Comparison of ENCODE assay signal across 30 mouse cellular contexts in genomic region chr2:128297821-128298220, GRCm38 (mm10).
A peak's percentile ranks its signal among the peaks of the same experiment; 100 is the strongest.
DNase-seq lines count a peak whose midpoint lies in the region; ATAC-seq and TF ChIP-seq lines count a peak whose summit lies in the region.
"Had no signal": no experiment of that assay in that cellular context is flagged by ENCODE, and none has a peak within 500 bp of the region (broad histone marks: within the 10 kb centered on the region; RNA-seq: fewer than 3 reads in every experiment).

No protein-coding gene starts in this region.

- H3K9me3 ChIP-seq in intestine, postnatal 0 days (ENCODE audit: control insufficient read depth) = no peaks in the 10 kb centered on the region
- H3K9me3 ChIP-seq in intestine, embryonic 16.5 days (ENCODE audit: control insufficient read depth, low read length) = no peaks in the 10 kb centered on the region
- H3K9me3 ChIP-seq in limb, embryonic 13.5 days = no peaks in the 10 kb centered on the region
- H3K9me3 ChIP-seq in midbrain, embryonic 11.5 days (ENCODE audit: control insufficient read depth, low read length) = no peaks in the 10 kb centered on the region
- H3K9me3 ChIP-seq: forebrain, embryonic 12.5 days; heart, embryonic 13.5 days; hindbrain, embryonic 15.5 days; midbrain, embryonic 10.5 days had no signal

- peak; percentile 10; the same call in 1 of the 2 replicates for ATAC-seq in intestine, postnatal 0 days
- no peak for ATAC-seq in intestine, embryonic 16.5 days
- no peak for ATAC-seq in limb, embryonic 13.5 days (ENCODE audit: low FRiP score, low read depth)
- no peak for ATAC-seq in midbrain, embryonic 11.5 days (ENCODE audit: low FRiP score)
- ATAC-seq: midbrain, embryonic 16.5 days had no signal

- H3K36me3 ChIP-seq in intestine, postnatal 0 days (ENCODE audit: control insufficient read depth, insufficient read depth) = no peaks in the 10 kb centered on the region
- no peaks in the 10 kb centered on the region for H3K36me3 ChIP-seq in intestine, embryonic 16.5 days (ENCODE audit: control insufficient read depth, insufficient read depth, low read length)
- H3K36me3 ChIP-seq in limb, embryonic 13.5 days = no peaks in the 10 kb centered on the region
- H3K36me3 ChIP-seq in midbrain, embryonic 11.5 days (ENCODE audit: control insufficient read depth, insufficient read depth, low read length) = no peaks in the 10 kb centered on the region
- H3K36me3 ChIP-seq: forebrain, embryonic 12.5 days; heart, embryonic 13.5 days; hindbrain, embryonic 15.5 days; midbrain, embryonic 10.5 days had no signal

- H3K9ac ChIP-seq in intestine, postnatal 0 days (ENCODE audit: low read depth, low read length) = no peak overlapping the region
- no peak overlapping the region for H3K9ac ChIP-seq in intestine, embryonic 16.5 days (ENCODE audit: low read depth, low read length)
- H3K9ac ChIP-seq in limb, embryonic 13.5 days = no peak overlapping the region
- H3K9ac ChIP-seq in midbrain, embryonic 11.5 days (ENCODE audit: low read length) = no peak overlapping the region
- H3K9ac ChIP-seq: forebrain, embryonic 12.5 days; heart, embryonic 13.5 days; hindbrain, embryonic 15.5 days had no signal

- no peak overlapping the region for H3K27ac ChIP-seq in intestine, postnatal 0 days (ENCODE audit: low read depth, low read length)
- H3K27ac ChIP-seq in intestine, embryonic 16.5 days (ENCODE audit: low read length) = no peak overlapping the region
- H3K27ac ChIP-seq in limb, embryonic 13.5 days = peak overlapping the region; percentile 2; the same call in 1 of the 2 replicates
- no peak overlapping the region for H3K27ac ChIP-seq in midbrain, embryonic 11.5 days (ENCODE audit: low read depth, low read length)
- H3K27ac ChIP-seq: forebrain, embryonic 12.5 days; heart, embryonic 13.5 days; hindbrain, embryonic 15.5 days; kidney, postnatal 0 days; midbrain, embryonic 10.5 days; stomach, postnatal 0 days had no signal

- H3K27me3 ChIP-seq in intestine, postnatal 0 days (replicated peaks; ENCODE audit: control insufficient read depth, insufficient read depth, low read length) = no peaks in the 10 kb centered on the region
- no peaks in the 10 kb centered on the region for H3K27me3 ChIP-seq in intestine, embryonic 16.5 days (replicated peaks; ENCODE audit: control insufficient read depth, insufficient read depth, low read length)
- H3K27me3 ChIP-seq in limb, embryonic 13.5 days = no peaks in the 10 kb centered on the region
- H3K27me3 ChIP-seq in midbrain, embryonic 11.5 days (ENCODE audit: control insufficient read depth, insufficient read depth, low read length) = no peaks in the 10 kb centered on the region
- H3K27me3 ChIP-seq: CH12.LX; heart, embryonic 13.5 days; hindbrain, embryonic 15.5 days had no signal

- 52% methylated on average over 5 of the region's 5 CpGs for WGBS in intestine, postnatal 0 days
- WGBS in intestine, embryonic 16.5 days = 53% methylated on average over 5 of the region's 5 CpGs
- WGBS in limb, embryonic 13.5 days = 40% methylated on average over 5 of the region's 5 CpGs
- 66% methylated on average over 5 of the region's 5 CpGs for WGBS in midbrain, embryonic 11.5 days

- TF ChIP-seq CTCF in intestine, postnatal 0 days (IDR thresholded peaks at IDR 0.05; ENCODE audit: low read depth) = no peak

- no peaks in the 10 kb centered on the region for H3K4me1 ChIP-seq in intestine, postnatal 0 days (replicated peaks; ENCODE audit: control insufficient read depth, insufficient read depth, low read length)
- H3K4me1 ChIP-seq in intestine, embryonic 16.5 days (ENCODE audit: control insufficient read depth, insufficient read depth, low read length) = peaks cover 13% of the 10 kb centered on the region
- H3K4me1 ChIP-seq in limb, embryonic 13.5 days = peaks cover 16% of the 10 kb centered on the region
- no peaks in the 10 kb centered on the region for H3K4me1 ChIP-seq in midbrain, embryonic 11.5 days (ENCODE audit: control insufficient read depth, insufficient read depth, low read length)
- H3K4me1 ChIP-seq: forebrain, embryonic 12.5 days; hindbrain, embryonic 15.5 days; midbrain, embryonic 10.5 days had no signal

- DNase-seq in 3T3-L1 (ENCODE audit: low read depth, low spot score) = peak; percentile 51
- DNase-seq in lung, postnatal 10 days = peak; percentile 46
- DNase-seq in spleen, adult 18-20 months = no peak
- no peak for DNase-seq in cerebellum, postnatal 36 days
- no peak for DNase-seq in midbrain, embryonic 11.5 days (ENCODE audit: low spot score, missing footprints)
- DNase-seq: adrenal gland, postnatal 10 days; cerebellum, adult 11 months; cerebellum, adult 9-10 months; gastrocnemius, postnatal 25 days; heart, adult 11 months; heart, postnatal 10 days; kidney, adult 8-10 months; layer of hippocampus, postnatal 36 days; left cerebral cortex, postnatal 4 days; right cerebral cortex, adult 18-20 months; thymus, adult 2 months; thymus, postnatal 36 days had no signal

- H3K4me2 ChIP-seq in intestine, postnatal 0 days (replicated peaks; ENCODE audit: low read depth) = no peak overlapping the region
- H3K4me2 ChIP-seq in intestine, embryonic 16.5 days (ENCODE audit: low read depth, low read length) = no peak overlapping the region
- no peak overlapping the region for H3K4me2 ChIP-seq in limb, embryonic 13.5 days (replicated peaks)
- no peak overlapping the region for H3K4me2 ChIP-seq in midbrain, embryonic 11.5 days
- H3K4me2 ChIP-seq: forebrain, embryonic 12.5 days; heart, embryonic 13.5 days; hindbrain, embryonic 15.5 days; liver, embryonic 11.5 days had no signal

- H3K4me3 ChIP-seq in intestine, postnatal 0 days (ENCODE audit: low read depth, low read length) = no peak overlapping the region
- no peak overlapping the region for H3K4me3 ChIP-seq in intestine, embryonic 16.5 days (ENCODE audit: low read length)
- H3K4me3 ChIP-seq in limb, embryonic 13.5 days = no peak overlapping the region
- H3K4me3 ChIP-seq in midbrain, embryonic 11.5 days (ENCODE audit: low read depth, low read length) = no peak overlapping the region
- H3K4me3 ChIP-seq: erythroblast, embryonic 14.5 days; forebrain, embryonic 12.5 days; heart, embryonic 13.5 days; hindbrain, embryonic 15.5 days; midbrain, embryonic 10.5 days had no signal

Comparison
In these comparisons a context has a peak if more than half of its experiments do, and no peak if none do; other contexts are left out.
1. DNase-seq: peak in 3T3-L1 (single experiment) and lung, postnatal 10 days (single experiment); none in spleen, adult 18-20 months (0 of 2), cerebellum, postnatal 36 days (0 of 2) and midbrain, embryonic 11.5 days (single experiment).